Mouse (Mus musculus) liver, embryonic 16.5 days (tissue): Measurements from ENCODE around the gene Has3. TPM values are rescaled to one million over a fixed set of nuclear protein-coding genes. Genes with fewer than 3 reads are reported as not detected.

Source experiments
- ATAC-seq: fragments of 200-750 bp; cut with Nextera tagmentation; 2 replicates; pipeline ENCODE4 v1.8.0; 2017; ENCODE audit warnings: low read depth, mild to moderate bottlenecking, moderate number of reproducible peaks, moderate library complexity
- H3K27ac ChIP-seq: fragments of 300-500 bp; sonication (generic); 2 replicates; pipeline ENCODE4 v1.5.1; 2014; ENCODE audit warnings: mild to moderate bottlenecking, low read length
- H3K27me3 ChIP-seq: fragments of 300-500 bp; sonication (generic); 2 replicates; pipeline ENCODE4 v1.6.1; 2014; ENCODE audit warnings: low read depth, low read length, mixed read lengths; ENCODE audit not compliant: control insufficient read depth, insufficient read depth
- H3K36me3 ChIP-seq: fragments of 300-500 bp; sonication (generic); 2 replicates; pipeline ENCODE4 v1.6.1; 2014; ENCODE audit warnings: mild to moderate bottlenecking; ENCODE audit not compliant: control insufficient read depth, insufficient read depth
- H3K4me1 ChIP-seq: fragments of 300-500 bp; sonication (generic); 2 replicates; pipeline ENCODE4 v1.6.1; 2014; ENCODE audit warnings: low read depth, low read length, mixed read lengths; ENCODE audit not compliant: control insufficient read depth
- H3K4me2 ChIP-seq: fragments of 300-500 bp; sonication (generic); 2 replicates; pipeline ENCODE4 v1.6.1; 2014; ENCODE audit warnings: low read depth, low read length, mixed read lengths
- H3K4me3 ChIP-seq: fragments of 300-500 bp; sonication (generic); 2 replicates; pipeline ENCODE4 v1.5.1; 2014; ENCODE audit warnings: low read depth, mild to moderate bottlenecking, low read length
- H3K9ac ChIP-seq: fragments of 300-500 bp; sonication (generic); 2 replicates; pipeline ENCODE4 v1.6.1; 2014; ENCODE audit warnings: low read depth, low read length
- H3K9me3 ChIP-seq: fragments of 300-500 bp; sonication (generic); replicated peaks from 2 replicates; pipeline ENCODE4 v1.6.1; 2016; ENCODE audit warnings: low read length; ENCODE audit not compliant: control insufficient read depth
- WGBS: fragments of 180-500 bp; shearing (Covaris S2); extraction: QIAGEN DNeasy Blood & Tissue Kit; methylation state at CpG from one replicate; pipeline ENCODE4 v1.1.7; 2014; ENCODE audit not compliant: insufficient replicate concordance; 5-methylcytosine and 5-hydroxymethylcytosine counted together
- polyA plus RNA-seq: library from polyadenylated mRNA; unstranded; fragments of >200 nt; fragmentation: Nextera tagmentation; extraction: Ambion mirVana; gene quantifications from 2 replicates; pipeline ENCODE4 v1.2.1, GENCODE M21; 2015

Gene Has3
- polyA plus RNA-seq: 0.02 and 0.04 TPM in 2 replicates

DNA sequence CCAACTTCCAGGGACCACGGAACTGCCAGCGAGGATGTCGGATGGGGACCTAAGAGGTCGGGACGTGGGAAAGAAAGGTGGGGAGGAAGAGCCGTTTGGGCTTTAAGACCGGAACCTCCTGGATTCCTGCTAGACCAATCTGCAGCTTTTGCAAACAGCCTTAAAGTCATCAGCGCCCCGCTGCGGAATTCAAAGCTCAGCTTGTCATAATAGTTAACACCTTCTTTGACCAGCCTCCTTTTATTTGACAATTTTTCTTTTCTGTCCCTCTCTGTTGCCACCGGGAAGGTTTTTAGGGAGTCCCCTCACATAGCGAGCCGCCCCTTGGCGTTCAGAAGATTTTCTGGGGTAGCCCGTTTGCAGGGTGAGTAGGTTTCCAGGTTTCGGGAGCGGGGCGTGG is at the start of gene Has3:
TSS of gene Has3 (plus strand) at position 192 of the 400 bp plus-strand sequence.
- WGBS: 3% methylated on average over 18 of the region's 18 CpGs
- H3K4me1 ChIP-seq: peaks cover 3% of the 10 kb centered on the region
- no peak within 1 kb of the TSS for H3K27ac ChIP-seq
- peak within 1 kb of the TSS; percentile 5; the same call in 1 of the 2 replicates for H3K9ac ChIP-seq
- peak within 1 kb of the TSS; percentile 51 for H3K4me3 ChIP-seq
- H3K27me3 ChIP-seq: peaks cover 54% of the 10 kb centered on the region
- H3K4me2 ChIP-seq: peak within 1 kb of the TSS; percentile 70
- H3K36me3 ChIP-seq: no peaks in the 10 kb centered on the region
- no peak for ATAC-seq
- H3K9me3 ChIP-seq: no peaks in the 10 kb centered on the region

DNA sequence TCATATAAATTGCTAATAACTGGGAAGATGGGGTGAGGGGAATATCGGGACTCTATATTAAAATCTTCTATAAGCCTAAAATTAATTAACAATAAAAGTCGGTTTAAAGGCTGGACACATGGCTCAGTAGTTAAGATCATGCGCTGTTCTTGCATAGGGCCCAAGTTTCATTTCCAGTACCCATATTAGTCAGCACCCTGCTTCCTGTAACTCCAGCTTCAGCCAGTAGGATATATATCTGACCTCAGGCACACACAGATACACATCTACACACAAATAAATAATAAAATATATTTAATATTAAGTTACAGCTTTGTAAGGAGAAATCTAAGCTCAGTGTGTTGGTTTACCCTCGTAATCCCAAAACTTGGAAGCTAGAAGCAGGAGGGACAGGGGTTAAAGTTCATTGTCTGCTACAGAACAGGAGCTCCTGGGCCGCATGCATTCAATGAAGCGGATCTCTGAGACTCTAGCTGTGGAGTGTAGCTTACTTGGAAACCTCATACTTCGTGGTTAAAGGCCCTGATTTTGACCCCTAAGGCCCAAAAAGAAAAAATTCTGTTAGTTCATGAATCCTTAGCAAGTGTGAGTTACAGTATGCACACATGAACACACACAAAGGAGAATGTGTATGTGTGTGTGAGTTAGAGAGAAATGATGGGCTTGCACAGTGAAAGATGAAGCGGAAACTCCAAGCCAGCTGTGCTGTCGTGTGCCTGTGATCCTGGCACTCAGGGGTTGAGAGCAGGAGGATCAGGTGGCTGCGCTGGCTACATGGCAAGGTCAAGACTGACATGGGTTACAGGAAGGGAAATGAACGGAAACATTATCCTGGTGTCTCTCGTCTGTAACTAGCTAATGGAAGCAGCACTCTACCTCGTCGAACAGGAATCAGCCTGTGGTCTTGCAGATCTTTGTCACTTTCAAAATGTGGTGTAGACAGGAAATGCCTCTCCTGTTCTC is 49.2 kb upstream of the Has3 start:
- Histone ChIP-seq H3K4me2 (no peak overlapping the region), H3K9ac (no peak overlapping the region), H3K4me1 (no peaks in the 10 kb centered on the region), H3K9me3 (no peaks in the 10 kb centered on the region), H3K27ac (no peak overlapping the region), H3K4me3 (no peak overlapping the region), H3K27me3 (no peaks in the 10 kb centered on the region), H3K36me3 (no peaks in the 10 kb centered on the region)
- WGBS: 58% methylated on average over 14 of the region's 14 CpGs
- ATAC-seq: no peak

DNA sequence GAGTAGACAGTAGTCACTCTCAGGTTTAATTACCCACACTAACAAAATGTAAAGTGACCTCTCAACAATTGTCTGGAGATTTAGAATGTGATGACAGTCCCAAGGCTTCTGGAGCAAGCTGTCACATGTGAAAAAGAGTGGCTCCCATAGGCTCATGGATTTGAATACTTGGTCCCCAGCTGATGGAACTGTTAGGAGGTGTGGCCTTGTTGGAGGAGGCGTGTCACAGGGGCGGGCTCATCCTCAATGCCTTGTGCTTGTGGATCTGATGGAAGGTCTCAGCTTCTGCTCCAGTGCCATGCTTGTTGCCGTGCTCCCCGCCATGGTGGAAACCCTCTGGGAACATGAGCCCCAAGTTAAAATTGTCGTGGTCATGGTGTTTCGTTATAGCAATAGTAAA is 41.1 kb upstream of the Has3 start:
- H3K4me1 ChIP-seq: no peaks in the 10 kb centered on the region
- H3K4me2 ChIP-seq: no peak overlapping the region
- ATAC-seq: no peak
- no peaks in the 10 kb centered on the region for H3K36me3 ChIP-seq
- no peak overlapping the region for H3K27ac ChIP-seq
- H3K9me3 ChIP-seq: no peaks in the 10 kb centered on the region
- no peak overlapping the region for H3K4me3 ChIP-seq
- WGBS: 61% methylated on average over 6 of the region's 6 CpGs
- H3K27me3 ChIP-seq: no peaks in the 10 kb centered on the region
- no peak overlapping the region for H3K9ac ChIP-seq

DNA sequence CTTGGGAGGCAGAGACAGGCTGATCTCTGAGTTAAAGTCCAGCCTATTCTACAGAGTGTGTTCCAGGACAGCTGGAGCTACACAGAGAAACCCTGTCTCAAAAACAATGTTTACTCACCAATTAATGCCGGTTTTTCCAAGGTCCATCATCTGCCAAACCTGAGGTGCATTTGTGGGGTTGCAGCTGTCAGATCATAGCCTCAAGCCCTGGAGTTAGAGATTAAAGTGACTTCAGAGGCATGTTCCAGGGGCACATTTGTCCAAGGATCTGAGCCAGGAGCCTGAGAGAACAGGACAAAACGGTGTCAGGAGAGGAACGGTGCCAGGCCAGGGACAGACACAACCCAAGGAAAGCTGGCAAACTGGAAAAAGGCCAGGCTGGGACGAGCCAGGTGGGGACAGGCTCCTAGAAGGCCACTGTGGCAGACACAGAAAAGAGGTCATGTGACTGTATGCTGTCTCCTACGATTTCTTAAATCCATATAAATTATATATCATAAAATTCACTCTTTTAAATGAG is 40.5 kb upstream of the Has3 start:
- no peak for ATAC-seq
- no peaks in the 10 kb centered on the region for H3K36me3 ChIP-seq
- WGBS: 71% methylated on average over 5 of the region's 5 CpGs
- no peak overlapping the region for H3K4me2 ChIP-seq
- no peaks in the 10 kb centered on the region for H3K4me1 ChIP-seq
- H3K9ac ChIP-seq: no peak overlapping the region
- H3K9me3 ChIP-seq: no peaks in the 10 kb centered on the region
- H3K27me3 ChIP-seq: no peaks in the 10 kb centered on the region
- no peak overlapping the region for H3K27ac ChIP-seq
- H3K4me3 ChIP-seq: no peak overlapping the region

DNA sequence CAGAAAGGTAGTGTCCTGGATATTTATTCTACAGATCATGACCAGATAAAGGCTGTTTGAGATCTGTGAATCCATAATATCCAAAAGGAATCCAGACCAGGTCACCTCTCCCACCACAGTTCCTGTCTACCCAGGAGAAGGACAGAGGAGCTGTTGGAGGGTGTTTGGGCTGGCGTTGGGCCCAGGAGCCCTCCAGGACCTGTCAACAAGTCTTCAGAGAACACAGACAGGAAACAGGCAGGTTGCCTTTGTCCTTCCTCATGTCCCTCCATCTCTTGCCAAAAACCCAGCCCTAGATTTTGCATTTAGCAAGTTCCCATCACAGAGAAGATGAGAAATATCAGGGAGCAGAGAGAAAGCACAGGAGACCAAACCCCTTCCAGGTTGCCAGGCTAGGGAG is 35.1 kb upstream of the Has3 start:
- Histone ChIP-seq H3K36me3 (no peaks in the 10 kb centered on the region), H3K27me3 (no peaks in the 10 kb centered on the region), H3K9me3 (no peaks in the 10 kb centered on the region), H3K4me1 (peaks cover 2% of the 10 kb centered on the region), H3K9ac (no peak overlapping the region), H3K4me2 (no peak overlapping the region), H3K27ac (no peak overlapping the region), H3K4me3 (no peak overlapping the region)
- 59% methylated on average over 1 of the region's 1 CpGs for WGBS
- no peak for ATAC-seq

DNA sequence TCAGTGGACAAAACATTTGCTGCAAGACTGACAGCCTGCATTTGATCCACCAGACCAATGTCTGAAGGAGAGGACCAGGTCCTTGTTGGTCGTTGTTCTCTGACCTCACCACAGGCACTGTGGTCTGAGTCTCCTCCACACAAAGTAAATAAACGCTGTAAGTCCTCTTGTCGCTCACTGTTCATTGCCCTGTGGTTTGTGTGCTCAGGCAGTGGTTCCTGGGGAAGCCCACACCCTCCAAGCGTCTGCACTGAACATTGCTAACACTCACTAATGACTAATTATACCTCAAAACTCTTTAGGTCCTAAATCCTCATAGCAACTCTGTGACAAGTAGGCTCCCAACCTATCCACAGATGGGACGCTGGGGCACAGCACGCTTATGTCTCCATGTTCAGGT is 33.5 kb upstream of the Has3 start:
- Histone ChIP-seq H3K27me3 (no peaks in the 10 kb centered on the region), H3K4me3 (no peak overlapping the region), H3K9ac (no peak overlapping the region), H3K27ac (no peak overlapping the region), H3K9me3 (no peaks in the 10 kb centered on the region), H3K4me1 (peaks cover 2% of the 10 kb centered on the region), H3K4me2 (no peak overlapping the region), H3K36me3 (no peaks in the 10 kb centered on the region)
- 30% methylated on average over 6 of the region's 6 CpGs for WGBS
- ATAC-seq: no peak

DNA sequence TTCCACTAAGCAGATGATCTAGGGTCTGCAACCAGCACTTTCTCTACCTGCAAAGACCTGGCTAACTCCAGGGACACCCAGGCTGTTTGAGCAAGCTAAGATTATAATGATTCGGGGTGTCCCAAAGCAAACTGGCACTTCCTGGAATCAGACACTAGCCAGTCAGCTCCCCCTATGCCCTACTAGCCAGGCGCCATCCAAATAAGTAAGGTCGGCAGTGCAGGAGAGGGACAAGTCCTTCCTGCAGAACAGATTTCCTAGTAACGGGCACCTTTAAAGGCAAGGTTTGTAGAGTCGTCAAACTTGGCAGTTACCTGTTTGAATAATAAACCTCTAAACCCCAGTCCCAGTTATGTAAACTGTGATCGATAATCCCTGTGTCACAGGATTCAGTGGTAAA is 31.2 kb upstream of the Has3 start:
- no peak for ATAC-seq
- H3K27ac ChIP-seq: no peak overlapping the region
- no peak overlapping the region for H3K4me3 ChIP-seq
- H3K9me3 ChIP-seq: no peaks in the 10 kb centered on the region
- H3K4me2 ChIP-seq: no peak overlapping the region
- H3K4me1 ChIP-seq: peaks cover 2% of the 10 kb centered on the region
- no peaks in the 10 kb centered on the region for H3K36me3 ChIP-seq
- H3K9ac ChIP-seq: no peak overlapping the region
- no peaks in the 10 kb centered on the region for H3K27me3 ChIP-seq
- WGBS: 56% methylated on average over 6 of the region's 6 CpGs

DNA sequence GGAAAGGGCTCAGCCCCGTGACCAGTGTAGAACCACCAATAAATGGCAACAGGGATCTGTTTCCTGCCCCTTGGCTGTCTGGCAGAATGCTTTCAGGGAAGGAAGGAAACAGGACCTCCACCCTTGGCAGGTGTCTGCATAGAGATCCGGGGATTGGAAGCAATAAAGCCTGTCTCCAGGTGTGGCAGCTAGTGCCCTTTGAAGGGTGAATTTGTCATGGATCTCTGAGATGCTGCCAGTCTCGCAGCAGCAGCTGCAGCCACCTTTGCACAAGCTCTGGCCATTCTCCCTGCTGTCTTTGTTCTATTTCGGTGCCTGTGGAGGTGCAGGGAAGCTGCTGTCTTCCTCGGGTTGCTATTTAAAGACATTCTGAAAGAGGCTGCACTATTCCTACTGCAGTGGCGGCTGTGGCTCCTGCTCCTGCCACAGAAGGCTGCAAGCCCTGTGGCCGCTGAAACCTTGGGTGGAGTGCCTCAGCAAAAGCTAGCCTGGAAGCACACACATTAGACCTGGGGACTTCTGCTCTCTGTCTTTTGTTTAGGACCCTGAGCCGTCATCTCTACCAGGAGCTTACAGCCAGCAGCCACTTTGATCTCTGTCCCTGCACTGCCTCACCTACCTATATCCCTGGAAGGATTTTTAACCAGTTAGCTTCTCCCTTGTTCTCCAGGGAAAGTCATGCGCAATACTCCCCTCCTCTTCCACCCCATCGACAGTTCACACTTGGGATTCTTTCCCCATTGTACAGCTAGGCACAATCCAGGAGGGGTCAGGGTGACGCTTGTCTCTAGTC is 30.6 kb upstream of the Has3 start:
- Histone ChIP-seq H3K9ac (no peak overlapping the region), H3K4me1 (peaks cover 2% of the 10 kb centered on the region), H3K36me3 (no peaks in the 10 kb centered on the region), H3K9me3 (no peaks in the 10 kb centered on the region), H3K4me3 (no peak overlapping the region), H3K4me2 (no peak overlapping the region), H3K27me3 (no peaks in the 10 kb centered on the region), H3K27ac (no peak overlapping the region)
- no peak for ATAC-seq
- WGBS: 47% methylated on average over 11 of the region's 11 CpGs
